Mouse (Mus musculus) brown adipose tissue, adult 24 weeks (tissue): ENCODE measurements around the gene Msi2. TPM values are rescaled to one million over a fixed set of nuclear protein-coding genes. Genes with fewer than 3 reads are reported as not detected.

Source experiments
- H3K27ac ChIP-seq: fragments of 200-500 bp; replicated peaks from 2 replicates; pipeline ENCODE4 v1.5.1; 2012; ENCODE audit warnings: low read depth, mild to moderate bottlenecking, low read length
- H3K4me1 ChIP-seq: fragments of 200-500 bp; 2 replicates; pipeline ENCODE4 v1.6.1; 2012; ENCODE audit warnings: low read length, mixed read lengths; ENCODE audit not compliant: control insufficient read depth, insufficient read depth, insufficient read length
- H3K4me3 ChIP-seq: fragments of 200-500 bp; 2 replicates; pipeline ENCODE4 v1.5.1; 2012; ENCODE audit warnings: low read depth, mild to moderate bottlenecking, low read length, moderate library complexity; ENCODE audit not compliant: insufficient read depth
- polyA plus RNA-seq: library from polyadenylated mRNA; stranded (reverse); fragments of >200 nt; gene quantifications from 2 replicates; pipeline ENCODE4 v1.2.4, GENCODE M21; 2012; ENCODE audit not compliant: missing spikeins, insufficient read depth, insufficient read length

Gene Msi2
- polyA plus RNA-seq, 1 experiment, result 57.2 TPM

- Histone ChIP-seq H3K4me1 (no peaks in the 10 kb centered on the region), H3K4me3 (no peak overlapping the region), H3K27ac (no peak overlapping the region)
Measured at GRCm38 (mm10) chr11:88399431-88399830, 318.9 kb downstream of the Msi2 start.

- Histone ChIP-seq H3K4me1 (no peaks in the 10 kb centered on the region), H3K4me3 (no peak overlapping the region), H3K27ac (no peak overlapping the region)
Measured at GRCm38 (mm10) chr11:88399028-88399427, 319.3 kb downstream of the Msi2 start.

- Histone ChIP-seq H3K27ac (no peak overlapping the region), H3K4me3 (no peak overlapping the region), H3K4me1 (no peaks in the 10 kb centered on the region)
Measured at GRCm38 (mm10) chr11:88395076-88395990, 323.0 kb downstream of the Msi2 start.

GRCm38 (mm10) chr11:88394341-88395075 is 323.8 kb downstream of the Msi2 start:
- Histone ChIP-seq H3K4me3 (no peak overlapping the region), H3K4me1 (no peaks in the 10 kb centered on the region)

GRCm38 (mm10) chr11:88392715-88393114 is 325.6 kb downstream of the Msi2 start:
- Histone ChIP-seq H3K4me1 (no peaks in the 10 kb centered on the region), H3K4me3 (no peak overlapping the region), H3K27ac (no peak overlapping the region)

More at GRCm38 (mm10) chr11:88394341-88395075, 323.8 kb downstream of the Msi2 start:
- no peak overlapping the region for H3K27ac ChIP-seq

- Histone ChIP-seq H3K27ac (no peak overlapping the region), H3K4me3 (no peak overlapping the region), H3K4me1 (no peaks in the 10 kb centered on the region)
Measured at GRCm38 (mm10) chr11:88391181-88391814, 327.0 kb downstream of the Msi2 start.

- Histone ChIP-seq H3K4me1 (no peaks in the 10 kb centered on the region), H3K4me3 (no peak overlapping the region), H3K27ac (no peak overlapping the region)
Measured at GRCm38 (mm10) chr11:88389530-88389929, 328.8 kb downstream of the Msi2 start.

GRCm38 (mm10) chr11:88386916-88387315 is 331.4 kb downstream of the Msi2 start:
- Histone ChIP-seq H3K27ac (no peak overlapping the region), H3K4me1 (no peaks in the 10 kb centered on the region)

GRCm38 (mm10) chr11:88382449-88382848 is 335.9 kb downstream of the Msi2 start:
- no peaks in the 10 kb centered on the region for H3K4me1 ChIP-seq
- no peak overlapping the region for H3K4me3 ChIP-seq
- H3K27ac ChIP-seq, result no peak overlapping the region

More at GRCm38 (mm10) chr11:88386916-88387315, 331.4 kb downstream of the Msi2 start:
- no peak overlapping the region for H3K4me3 ChIP-seq

- no peak overlapping the region for H3K27ac ChIP-seq
- no peak overlapping the region for H3K4me3 ChIP-seq
- H3K4me1 ChIP-seq, result no peaks in the 10 kb centered on the region
Measured at GRCm38 (mm10) chr11:88381145-88381909, 337.0 kb downstream of the Msi2 start.

GRCm38 (mm10) chr11:88379635-88380034 is 338.7 kb downstream of the Msi2 start:
- Histone ChIP-seq H3K4me1 (no peaks in the 10 kb centered on the region), H3K4me3 (no peak overlapping the region), H3K27ac (no peak overlapping the region)

- Histone ChIP-seq H3K4me1 (no peaks in the 10 kb centered on the region), H3K4me3 (no peak overlapping the region), H3K27ac (no peak overlapping the region)
Measured at GRCm38 (mm10) chr11:88378686-88379339, 339.5 kb downstream of the Msi2 start.

GRCm38 (mm10) chr11:88372589-88372988 is 345.7 kb downstream of the Msi2 start:
- Histone ChIP-seq H3K4me1 (no peaks in the 10 kb centered on the region), H3K4me3 (no peak overlapping the region), H3K27ac (no peak overlapping the region)

- no peaks in the 10 kb centered on the region for H3K4me1 ChIP-seq
- no peak overlapping the region for H3K4me3 ChIP-seq
- H3K27ac ChIP-seq, result no peak overlapping the region
Measured at GRCm38 (mm10) chr11:88369898-88370297, 348.4 kb downstream of the Msi2 start.
